Mouse (Mus musculus) bone marrow, adult 2 months (tissue): ENCODE measurements at regions not wholly inside any gene's neighbourhood (a gene's known extent, or its start where the extent isn't known, plus 50 kb on each side); places are given as distances from the start of the nearest gene placed in this dataset.

Experiments used
- H3K27ac ChIP-seq: fragments of 200-500 bp; 2 replicates; pipeline ENCODE4 v1.5.1; 2012; ENCODE audit warnings: low read depth, mild to moderate bottlenecking, control low read depth, inconsistent platforms, low read length; ENCODE audit not compliant: control insufficient read depth, poor library complexity, insufficient read depth
- H3K4me1 ChIP-seq: fragments of 200-500 bp; 2 replicates; pipeline ENCODE4 v1.6.1; 2011; ENCODE audit warnings: low read length; ENCODE audit not compliant: control insufficient read depth, insufficient read depth
- H3K4me3 ChIP-seq: fragments of 200-500 bp; replicated peaks from 2 replicates; pipeline ENCODE3; 2011; ENCODE audit warnings: mild to moderate bottlenecking, low read depth, low read length, control low read depth; ENCODE audit not compliant: control insufficient read depth
- CTCF ChIP-seq: fragments of 200-500 bp; IDR thresholded peaks from 2 replicates; pipeline ENCODE4 v1.5.1; 2011; ENCODE audit warnings: low read length, control low read depth; ENCODE audit not compliant: control insufficient read depth, insufficient read depth
- POLR2A ChIP-seq: fragments of 200-500 bp; IDR thresholded peaks from 2 replicates; pipeline ENCODE4 v1.6.1; 2011; ENCODE audit warnings: low read depth, mild to moderate bottlenecking, control low read depth, low read length, borderline replicate concordance; ENCODE audit not compliant: control insufficient read depth
- WGBS: fragments of 180-500 bp; shearing (Covaris S2); methylation state at CpG from one replicate; pipeline ENCODE4 v1.1.7; 2018; 5-methylcytosine and 5-hydroxymethylcytosine counted together

DNA sequence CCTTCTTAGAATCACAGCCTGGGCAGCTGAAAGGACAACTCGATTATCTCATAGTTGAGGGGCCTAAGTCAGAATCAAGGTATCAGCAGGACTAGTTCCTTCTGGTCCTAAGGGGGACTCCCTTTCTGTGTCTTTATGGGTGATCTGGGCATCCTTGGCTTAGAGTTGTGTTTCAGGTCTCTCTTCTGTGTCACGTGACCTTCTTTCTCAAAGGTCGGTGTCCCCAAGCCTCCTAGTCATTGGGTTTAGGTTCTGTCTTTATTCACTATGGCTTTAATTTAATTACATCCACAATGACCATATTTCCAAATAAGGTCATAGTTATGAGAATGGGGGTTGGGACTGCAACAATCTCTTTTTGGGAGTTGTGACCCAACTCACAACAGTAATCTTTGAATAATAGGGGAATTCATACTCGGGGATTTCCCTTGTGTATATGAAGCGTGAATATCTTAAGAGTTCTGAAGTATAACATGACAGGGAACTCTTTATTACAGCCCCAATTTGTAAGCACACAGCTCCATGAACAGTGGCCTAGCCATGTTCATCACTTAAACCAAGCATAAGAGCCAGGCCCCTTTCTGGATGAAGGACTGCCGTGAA is 263.8 kb downstream of the Gm49356 start:
- H3K4me3 ChIP-seq: no peak overlapping the region
- H3K27ac ChIP-seq: no peak overlapping the region
- no peak for TF ChIP-seq POLR2A
- no peak for TF ChIP-seq CTCF
- H3K4me1 ChIP-seq: no peaks in the 10 kb centered on the region; the same call in 1 of the 2 replicates
- 86% methylated on average over 6 of the region's 6 CpGs for WGBS

- Histone ChIP-seq H3K4me3 (no peak overlapping the region), H3K4me1 (no peaks in the 10 kb centered on the region), H3K27ac (no peak overlapping the region)
- 82% methylated on average over 16 of the region's 16 CpGs for WGBS
- TF ChIP-seq POLR2A (no peak), CTCF (no peak)
Measured at GRCm38 (mm10) chr15:59153416-59154250, 264.5 kb downstream of the Gm49356 start.

GRCm38 (mm10) chr15:59154407-59155288 is 265.6 kb downstream of the Gm49356 start:
- Histone ChIP-seq H3K4me3 (no peak overlapping the region), H3K27ac (no peak overlapping the region), H3K4me1 (no peaks in the 10 kb centered on the region)
- TF ChIP-seq POLR2A (no peak), CTCF (no peak)
- WGBS: 68% methylated on average over 6 of the region's 6 CpGs

GRCm38 (mm10) chr15:59155289-59155623 is 266.2 kb downstream of the Gm49356 start:
- Histone ChIP-seq H3K4me3 (no peak overlapping the region), H3K4me1 (no peaks in the 10 kb centered on the region), H3K27ac (no peak overlapping the region)
- TF ChIP-seq CTCF: no peak
- no peak for TF ChIP-seq POLR2A

GRCm38 (mm10) chr15:59156328-59156727 is 267.2 kb downstream of the Gm49356 start:
- no peak overlapping the region for H3K4me3 ChIP-seq
- TF ChIP-seq POLR2A (no peak), CTCF (no peak)
- H3K27ac ChIP-seq: no peak overlapping the region
- no peaks in the 10 kb centered on the region for H3K4me1 ChIP-seq
- 62% methylated on average over 7 of the region's 7 CpGs for WGBS

- TF ChIP-seq POLR2A (no peak), CTCF (no peak)
- 90% methylated on average over 4 of the region's 4 CpGs for WGBS
- Histone ChIP-seq H3K4me3 (no peak overlapping the region), H3K27ac (no peak overlapping the region), H3K4me1 (no peaks in the 10 kb centered on the region)
Measured at GRCm38 (mm10) chr15:59158760-59159159, 269.7 kb downstream of the Gm49356 start.

DNA sequence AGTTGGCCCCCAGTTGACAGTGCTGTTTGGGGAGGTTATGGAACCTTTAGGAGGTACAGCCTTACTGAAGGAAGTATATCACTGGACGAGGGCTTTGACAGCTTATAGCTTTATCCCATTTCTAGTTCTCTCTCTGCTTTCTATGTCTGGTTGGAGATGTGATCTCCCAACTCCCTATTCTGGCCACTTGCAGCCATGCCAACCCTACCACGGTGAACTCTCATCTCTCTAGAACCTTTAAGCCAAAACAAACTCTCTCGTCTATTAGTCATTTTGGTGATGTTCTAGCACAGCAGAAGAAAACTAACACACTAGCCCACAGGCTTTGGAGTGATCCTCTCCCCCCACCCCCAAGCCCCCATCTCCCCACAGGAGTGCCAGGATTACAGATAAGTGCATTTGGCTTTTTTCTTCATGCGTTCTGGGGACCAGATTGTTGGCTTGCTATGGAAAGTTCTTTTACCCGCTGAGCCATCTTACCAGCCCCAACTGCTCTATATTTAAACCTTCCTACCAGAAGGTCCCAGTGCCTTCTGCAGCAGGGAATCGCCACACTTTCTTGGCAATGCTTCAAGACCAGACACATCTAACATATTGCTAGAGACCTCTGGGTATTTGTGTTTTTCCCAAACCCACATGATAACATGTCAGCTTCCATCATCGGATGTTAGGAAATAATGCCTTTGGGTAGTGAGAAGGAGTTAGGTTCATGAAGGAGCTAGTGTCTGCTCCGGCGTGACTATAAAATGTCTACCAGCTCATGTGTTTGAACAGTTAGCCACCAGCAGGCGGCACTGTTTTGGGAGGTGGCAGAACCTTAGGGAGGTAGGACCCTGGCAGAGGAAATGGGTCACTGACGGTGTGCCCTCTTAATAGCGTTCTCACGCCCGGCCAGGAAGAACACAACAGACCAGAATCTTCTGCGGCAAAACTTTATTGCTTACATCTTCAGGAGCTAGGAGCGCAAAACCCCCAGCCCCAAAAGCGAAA is 272.1 kb downstream of the Gm49356 start:
- no peak for TF ChIP-seq POLR2A
- TF ChIP-seq CTCF: no peak
- Histone ChIP-seq H3K4me3 (no peak overlapping the region), H3K27ac (no peak overlapping the region), H3K4me1 (no peaks in the 10 kb centered on the region)
- WGBS: 85% methylated on average over 16 of the region's 17 CpGs
